Mouse (Mus musculus): ENCODE data around the gene Dgkz. TPM values are rescaled to one million over a fixed set of nuclear protein-coding genes. Genes with fewer than 3 reads are reported as not detected.

The Dgkz gene
- total RNA-seq, 2 experiments from 2014 or later = 28.1 to 35.5 TPM

- DNase-seq = no peak
- intact Hi-C loops (cut with DNase I) = no loop called here
Measured at GRCm38 (mm10) chr2:91997905-91998608, 22.4 kb upstream of the Dgkz start.

GRCm38 (mm10) chr2:91996006-91996405 is 20.3 kb upstream of the Dgkz start:
- intact Hi-C loops (cut with DNase I) = no loop called here
- no peak for DNase-seq

GRCm38 (mm10) chr2:91993409-91993808 is 17.7 kb upstream of the Dgkz start:
- intact Hi-C loops (cut with DNase I) = loop anchor here (5.0 kb wide), 1 partner anchor 444 kb away; no protein-coding TSS in a partner anchor
- DNase-seq = no peak

GRCm38 (mm10) chr2:91989750-91990149 is 14.1 kb upstream of the Dgkz start:
- no peak for DNase-seq
- intact Hi-C loops (cut with DNase I) = loop anchor here (5.0 to 10.0 kb wide), 2 partner anchors 195 to 448 kb away; no protein-coding TSS in a partner anchor

- intact Hi-C loops (cut with DNase I) = loop anchor here (1.0 to 10.0 kb wide), 3 partner anchors 43 to 197 kb away; partner anchors contain the start of gene Gm9821
- peak; percentile 75 to 78 for DNase-seq
Measured at GRCm38 (mm10) chr2:91987542-91987941, 11.9 kb upstream of the Dgkz start.

- no peak for DNase-seq
- intact Hi-C loops (cut with DNase I) = loop anchor here (2.0 to 10.0 kb wide), 2 partner anchors 41 to 199 kb away; partner anchors contain the start of gene Gm9821
Measured at GRCm38 (mm10) chr2:91986071-91986470, 10.4 kb upstream of the Dgkz start.

GRCm38 (mm10) chr2:91984906-91985525 is 9.4 kb upstream of the Dgkz start:
- DNase-seq = no peak
- intact Hi-C loops (cut with DNase I) = loop anchor here (10.0 kb wide), 1 partner anchor 200 kb away; no protein-coding TSS in a partner anchor

- intact Hi-C loops (cut with DNase I) = loop anchor here (10.0 kb wide), 1 partner anchor 200 kb away; no protein-coding TSS in a partner anchor
- DNase-seq = no peak
Measured at GRCm38 (mm10) chr2:91984439-91984838, 8.8 kb upstream of the Dgkz start.

GRCm38 (mm10) chr2:91980830-91981229 is 5.2 kb upstream of the Dgkz start:
- DNase-seq = no peak
- intact Hi-C loops (cut with DNase I) = loop anchor here (10.0 kb wide), 1 partner anchor 204 kb away; no protein-coding TSS in a partner anchor

GRCm38 (mm10) chr2:91980245-91980644 is 4.6 kb upstream of the Dgkz start:
- intact Hi-C loops (cut with DNase I) = loop anchor here (10.0 kb wide), 1 partner anchor 205 kb away; no protein-coding TSS in a partner anchor
- DNase-seq = no peak

- intact Hi-C loops (cut with DNase I) = loop anchor here (5.0 kb wide), 1 partner anchor 41 kb away; no protein-coding TSS in a partner anchor
- DNase-seq = no peak
Measured at GRCm38 (mm10) chr2:91978547-91978946, 2.9 kb upstream of the Dgkz start.

GRCm38 (mm10) chr2:91977960-91978359 is 2.3 kb upstream of the Dgkz start:
- intact Hi-C loops (cut with DNase I) = loop anchor here (5.0 kb wide), 1 partner anchor 41 kb away; no protein-coding TSS in a partner anchor
- no peak for DNase-seq

GRCm38 (mm10) chr2:91973416-91974135 is 2.1 kb downstream of the Dgkz start:
- no peak for DNase-seq
- intact Hi-C loops (cut with DNase I) = no loop called here

GRCm38 (mm10) chr2:91972121-91972566 is 3.5 kb downstream of the Dgkz start:
- intact Hi-C loops (cut with DNase I) = no loop called here
- no peak for DNase-seq

- intact Hi-C loops (cut with DNase I) = no loop called here
- peak; percentile 45 to 54 for DNase-seq
Measured at GRCm38 (mm10) chr2:91971231-91972097, 4.2 kb downstream of the Dgkz start.

- intact Hi-C loops (cut with DNase I) = no loop called here
- peak in 1 of 2 experiments; percentile 28 for DNase-seq
Measured at GRCm38 (mm10) chr2:91967962-91968361, 7.7 kb downstream of the Dgkz start.

GRCm38 (mm10) chr2:91966367-91966766 is 9.3 kb downstream of the Dgkz start:
- intact Hi-C loops (cut with DNase I) = no loop called here
- no peak for DNase-seq

GRCm38 (mm10) chr2:91965417-91965816 is 10.2 kb downstream of the Dgkz start:
- intact Hi-C loops (cut with DNase I) = no loop called here
- DNase-seq = peak; percentile 51 to 61

- no peak for DNase-seq
- intact Hi-C loops (cut with DNase I) = no loop called here
Measured at GRCm38 (mm10) chr2:91964610-91965204, 11.0 kb downstream of the Dgkz start.

Data from gastrocnemius, postnatal 36 days (tissue).